Mouse (Mus musculus) heart, postnatal 0 days (tissue): ENCODE data around the gene Pitpnm2.

Experiments used
- CTCF ChIP-seq: IDR thresholded peaks from 2 replicates; pipeline ENCODE4 v1.5.1; 2016; ENCODE audit warnings: antibody characterized with exemption, control low read depth, low read depth
- EP300 ChIP-seq: IDR thresholded peaks from 2 replicates; pipeline ENCODE4 v1.6.1; 2016; ENCODE audit warnings: antibody characterized with exemption, low read depth

DNA sequence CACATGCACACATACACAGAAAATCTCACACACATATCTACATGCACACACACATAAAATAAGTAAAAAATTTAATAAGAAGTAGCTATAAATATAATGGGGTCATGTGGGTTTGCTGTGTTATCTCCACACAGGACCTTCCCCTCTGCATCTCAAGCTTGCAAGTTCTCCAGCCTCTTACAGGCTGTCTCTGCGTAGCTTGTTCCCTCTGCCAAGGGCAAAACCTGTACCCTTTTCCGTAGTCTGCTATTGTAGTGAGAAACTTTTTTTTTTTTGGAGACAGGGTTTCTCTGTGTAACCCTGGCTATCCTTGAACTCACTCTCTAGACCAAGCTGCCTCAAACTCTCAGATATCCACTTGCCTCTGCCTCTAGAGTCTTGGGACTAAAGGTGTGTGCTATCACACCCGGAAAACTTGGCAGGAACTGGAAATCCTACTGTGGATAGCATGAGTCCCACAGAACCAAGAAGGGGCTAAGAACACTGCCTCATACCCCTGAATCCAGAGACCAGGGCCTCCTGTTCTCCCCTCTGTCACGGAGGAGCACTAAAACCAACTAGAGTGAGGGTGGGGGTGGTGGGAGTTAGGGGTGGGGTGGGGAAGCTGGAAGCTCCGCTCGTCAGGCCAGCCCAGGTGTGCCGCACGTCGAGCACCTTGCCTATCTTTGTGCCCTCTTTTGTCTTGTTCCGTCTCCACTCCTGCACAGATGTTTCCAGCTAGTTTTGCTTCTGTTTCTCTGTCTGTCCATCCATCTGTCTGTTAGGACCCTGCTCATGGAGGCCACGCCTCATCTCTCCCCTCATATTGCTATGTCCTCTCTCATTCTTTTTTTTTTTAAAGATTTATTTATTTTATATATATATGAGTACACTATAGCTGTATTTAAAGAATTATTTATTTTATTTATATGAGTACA, 149.2 kb downstream of the Pitpnm2 start:
- TF ChIP-seq CTCF (no peak), EP300 (no peak)
